11 mouse cellular contexts compared by ENCODE assay signal in the genomic region with DNA sequence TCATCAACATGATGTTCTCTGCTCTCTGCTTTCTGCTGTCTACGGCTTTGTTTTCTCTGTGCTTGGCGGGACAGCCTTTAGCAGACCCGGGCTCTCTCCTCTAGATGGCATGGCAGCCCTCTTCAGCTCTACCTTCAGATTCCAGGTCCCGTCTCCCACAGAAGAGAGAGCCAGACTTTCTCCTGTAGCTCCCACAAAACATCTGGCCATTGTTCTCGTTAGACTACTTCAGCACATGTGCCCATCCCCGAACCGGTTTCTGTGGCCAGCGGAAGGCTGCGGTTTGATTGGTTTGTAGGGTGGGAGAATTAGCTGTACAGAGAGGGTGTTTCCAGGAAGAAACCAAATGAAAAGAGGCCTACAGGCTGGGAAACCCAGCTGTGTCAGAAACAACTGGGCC. TPM values are rescaled to one million over a fixed set of nuclear protein-coding genes. Genes with fewer than 3 reads are reported as not detected.
DNase-seq lines count a peak whose midpoint lies in the region; ATAC-seq and TF ChIP-seq lines count a peak whose summit lies in the region.
"Had no signal": no experiment of that assay in that cellular context is flagged by ENCODE, and none has a peak within 500 bp of the region (broad histone marks: within the 10 kb centered on the region; RNA-seq: fewer than 3 reads in every experiment).

No protein-coding gene starts in this region.

- H3K9ac ChIP-seq in limb, embryonic 12.5 days (replicated peaks) = no peak overlapping the region

- peak; percentile 96 for DNase-seq in heart, adult 11 months
- no peak for DNase-seq in heart, postnatal 25 days (ENCODE audit: low spot score)
- DNase-seq in spleen, adult 2 months (ENCODE audit: low read depth in 1 of 2, low spot score in 2 of 2) = no peak
- no peak for DNase-seq in spleen, postnatal 4 days (ENCODE audit: low spot score in 2 of 2)
- no peak for DNase-seq in embryo, embryonic 11 days
- no peak for DNase-seq in urinary bladder, postnatal 14 days (ENCODE audit: low spot score)
- no peak for DNase-seq in adrenal gland, postnatal 4 days (ENCODE audit: low spot score in 2 of 2)
- DNase-seq: adrenal gland, adult 8-10 months; kidney, postnatal 36 days had no signal

- H3K4me1 ChIP-seq in spleen, adult 2 months (ENCODE audit: control insufficient read depth, insufficient read depth, insufficient read length) = no peaks in the 10 kb centered on the region
- peaks cover 23% of the 10 kb centered on the region for H3K4me1 ChIP-seq in limb, embryonic 12.5 days (replicated peaks)

- no peak for TF ChIP-seq POLR2A in spleen, adult 2 months (IDR thresholded peaks at IDR 0.05; ENCODE audit: low read depth, low read length)

- no peak overlapping the region for H3K4me3 ChIP-seq in spleen, adult 2 months (ENCODE audit: extremely low read depth, insufficient read depth, insufficient read length)
- no peak overlapping the region for H3K4me3 ChIP-seq in limb, embryonic 12.5 days (replicated peaks)
- H3K4me3 ChIP-seq: myocyte had no signal

- ATAC-seq in limb, embryonic 12.5 days (ENCODE audit: insufficient number of reproducible peaks, insufficient read depth, low FRiP score, low TSS enrichment, low read depth) = 0 out of 2 replicates have a peak, but pooled peaks have one; percentile 28

- WGBS in spleen, adult 2 months = 60% methylated on average over 9 of the region's 9 CpGs
- 44% methylated on average over 9 of the region's 9 CpGs for WGBS in limb, embryonic 12.5 days

- TF ChIP-seq CTCF in spleen, adult 2 months (IDR thresholded peaks at IDR 0.05; ENCODE audit: extremely low read depth, insufficient read depth, insufficient read length, insufficient replicate concordance) = peak; percentile 1; the same call in 1 of the 2 replicates

- no peaks in the 10 kb centered on the region for H3K36me3 ChIP-seq in spleen, adult 2 months (ENCODE audit: control insufficient read depth, insufficient read depth, low read length)
- H3K36me3 ChIP-seq in limb, embryonic 12.5 days = no peaks in the 10 kb centered on the region

- no peak overlapping the region for H3K4me2 ChIP-seq in limb, embryonic 12.5 days

- no peaks in the 10 kb centered on the region for H3K9me3 ChIP-seq in limb, embryonic 12.5 days

- intact Hi-C loops in heart, postnatal 25 days (cut with DNase I) = no loop called here

- H3K27me3 ChIP-seq in spleen, adult 2 months (ENCODE audit: control insufficient read depth, insufficient read depth, low read length) = no peaks in the 10 kb centered on the region
- H3K27me3 ChIP-seq in limb, embryonic 12.5 days = 0 out of 2 replicates have a peak, but pooled peaks cover 3% of the 10 kb centered on the region

- H3K27ac ChIP-seq in spleen, adult 2 months (ENCODE audit: insufficient read depth, low read length) = no peak overlapping the region
- H3K27ac ChIP-seq in limb, embryonic 12.5 days = 0 out of 2 replicates have a peak overlapping the region, but pooled peaks have one; percentile 12

RNA-seq across cellular contexts. Expression of a gene that starts 53.2 kb away (rescaled TPM):
- 10 to 100 TPM; 20.9 to 25.1 TPM for total RNA-seq in heart, postnatal 25 days (2021)
- polyA plus RNA-seq in spleen, adult 2 months (2012; rRNA removed) = 8.7 and 9.4 TPM in 2 replicates
- 106 and 107 TPM in 2 replicates for polyA plus RNA-seq in limb, embryonic 12.5 days (2016; fragmentation: Nextera tagmentation; extraction: Ambion mirVana)
- 100 to 1,000 TPM; 118 to 128 TPM for total RNA-seq in adrenal gland, postnatal 4 days (2021)

Comparison
In these comparisons a context has a peak if more than half of its experiments do, and no peak if none do; other contexts are left out.
1. RNA of a gene that starts 53.2 kb away (total RNA-seq): 118 to 128 TPM in adrenal gland, postnatal 4 days; 20.9 to 25.1 TPM in heart, postnatal 25 days; every median in the first group is over 4 times any median in the second.